Mouse (Mus musculus): ENCODE measurements around the gene Bicra. TPM values are rescaled to one million over a fixed set of nuclear protein-coding genes. Genes with fewer than 3 reads are reported as not detected.

The Bicra gene
- total and polyA plus RNA-seq, 2 experiments from 2014 or later: 4.1 to 7.0 TPM

DNA sequence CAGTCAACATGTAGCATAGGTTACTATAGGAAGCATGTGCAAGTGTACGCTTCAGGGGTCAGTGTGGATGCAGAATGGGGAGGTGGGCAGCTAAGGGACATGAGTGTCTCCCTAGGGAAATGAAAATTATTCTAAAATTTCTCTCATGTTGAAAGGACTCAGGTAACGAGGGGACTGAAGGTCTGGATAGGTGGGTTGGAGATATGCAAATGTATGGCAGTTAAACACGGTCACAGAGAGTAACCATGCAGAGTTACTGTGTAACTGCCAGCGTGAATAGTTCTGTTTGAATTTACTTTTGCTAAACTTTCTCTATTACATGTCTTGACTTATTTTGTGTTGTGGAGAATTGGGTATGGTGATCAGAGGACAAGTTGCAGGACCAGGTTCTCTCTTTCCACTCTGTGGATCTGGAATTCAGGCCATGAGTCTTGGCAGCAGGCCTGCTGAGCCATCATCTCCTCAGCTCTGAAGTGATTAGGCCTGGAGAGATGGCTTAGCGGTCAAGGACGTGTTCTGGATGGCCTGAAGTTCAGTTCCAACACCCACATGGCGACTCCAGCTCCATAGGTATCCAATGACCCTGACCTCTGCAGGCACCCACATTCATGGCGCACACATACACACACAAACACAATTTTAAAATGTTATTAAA is 33.1 kb downstream of the Bicra start:
- no peak for ATAC-seq (ENCODE audit: low FRiP score)
- H3K27ac ChIP-seq (ENCODE audit: low read depth, low read length): no peak overlapping the region
- H3K9ac ChIP-seq (replicated peaks; ENCODE audit: low read length, poor library complexity, severe bottlenecking): no peak overlapping the region
- no peak overlapping the region for H3K4me2 ChIP-seq (ENCODE audit: low read depth, low read length, poor library complexity, severe bottlenecking)
- DNase-seq (ENCODE audit: low spot score): no peak
- no peak for TF ChIP-seq CTCF (IDR thresholded peaks at IDR 0.05)
- no peaks in the 10 kb centered on the region for H3K36me3 ChIP-seq (ENCODE audit: insufficient read depth, low read length)
- H3K9me3 ChIP-seq (ENCODE audit: low read length): no peaks in the 10 kb centered on the region
- 87% methylated on average over 8 of the region's 8 CpGs for WGBS
- no peaks in the 10 kb centered on the region for H3K27me3 ChIP-seq (ENCODE audit: insufficient read depth, low read length)
- H3K4me3 ChIP-seq (ENCODE audit: low read depth, low read length): no peak overlapping the region
- H3K4me1 ChIP-seq (ENCODE audit: insufficient read depth, low read length): no peaks in the 10 kb centered on the region

DNA sequence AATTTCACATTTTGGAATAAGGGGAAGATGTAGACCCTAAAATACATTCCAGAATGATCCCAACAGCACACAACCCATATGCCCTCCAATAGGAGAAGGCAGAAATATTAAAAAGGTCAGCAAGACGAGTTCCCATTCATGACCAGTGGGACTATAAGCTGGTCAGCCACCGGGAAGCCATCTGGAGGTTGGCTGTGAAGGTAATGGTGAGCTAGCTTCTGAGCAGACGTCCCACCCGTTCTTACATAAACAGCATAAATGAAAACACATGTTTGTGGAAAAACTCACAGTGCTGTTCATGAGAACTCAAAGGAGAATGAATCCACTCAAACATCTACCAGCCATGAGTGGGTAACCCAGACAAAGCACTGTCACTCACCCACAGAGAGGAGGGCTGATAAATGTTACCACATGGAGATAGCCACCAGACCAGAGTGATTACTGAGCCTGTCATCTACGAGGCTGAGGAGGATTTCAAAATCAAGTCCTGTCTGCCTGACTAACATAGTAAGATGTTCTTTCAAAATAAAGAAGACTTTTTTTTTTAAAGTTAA is 33.9 kb downstream of the Bicra start:
- no peaks in the 10 kb centered on the region for H3K27me3 ChIP-seq (ENCODE audit: insufficient read depth, low read length)
- ATAC-seq (ENCODE audit: low FRiP score) (no peak), DNase-seq (ENCODE audit: low spot score) (no peak)
- no peaks in the 10 kb centered on the region for H3K4me1 ChIP-seq (ENCODE audit: insufficient read depth, low read length)
- no peak overlapping the region for H3K9ac ChIP-seq (replicated peaks; ENCODE audit: low read length, poor library complexity, severe bottlenecking)
- 87% methylated on average over 5 of the region's 5 CpGs for WGBS
- no peaks in the 10 kb centered on the region for H3K36me3 ChIP-seq (ENCODE audit: insufficient read depth, low read length)
- H3K27ac ChIP-seq (ENCODE audit: low read depth, low read length): no peak overlapping the region
- H3K4me3 ChIP-seq (ENCODE audit: low read depth, low read length): no peak overlapping the region
- H3K4me2 ChIP-seq (ENCODE audit: low read depth, low read length, poor library complexity, severe bottlenecking): no peak overlapping the region
- H3K9me3 ChIP-seq (ENCODE audit: low read length): no peaks in the 10 kb centered on the region
- no peak for TF ChIP-seq CTCF (IDR thresholded peaks at IDR 0.05)

DNA sequence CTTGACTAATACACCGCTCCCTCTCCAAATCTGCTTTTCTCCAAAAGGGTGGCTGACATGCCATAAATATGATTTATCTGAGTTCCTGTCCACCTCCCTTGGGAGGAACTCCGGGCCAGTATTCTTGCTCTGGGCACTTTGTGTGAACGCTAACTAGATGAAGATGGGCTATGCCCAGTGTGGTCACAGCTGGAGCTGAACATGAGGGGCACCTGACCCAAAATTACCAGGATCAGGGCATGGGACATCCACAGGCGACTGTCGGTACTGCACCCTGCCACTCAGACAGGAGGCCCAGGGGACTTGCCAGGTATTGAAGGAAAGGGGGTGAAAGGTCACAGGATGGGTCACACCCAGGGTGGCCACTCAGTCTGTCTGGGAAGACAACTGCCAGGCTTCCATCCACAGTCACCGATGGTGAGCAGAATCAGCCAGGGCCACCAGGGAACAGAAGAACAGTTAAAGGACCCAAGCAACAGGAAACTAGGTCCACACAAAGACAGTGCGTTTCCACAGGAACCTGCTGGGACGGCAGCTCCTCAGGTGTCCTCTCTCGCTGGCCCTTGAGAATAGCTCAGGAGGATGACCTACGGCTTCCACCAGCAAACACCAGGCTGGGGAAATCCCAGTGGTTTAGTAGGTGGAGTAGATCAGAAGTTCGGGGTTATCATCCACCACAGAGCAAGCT is 35.0 kb downstream of the Bicra start:
- Histone ChIP-seq H3K9ac (replicated peaks; ENCODE audit: low read length, poor library complexity, severe bottlenecking) (no peak overlapping the region), H3K4me2 (ENCODE audit: low read depth, low read length, poor library complexity, severe bottlenecking) (no peak overlapping the region), H3K4me1 (ENCODE audit: insufficient read depth, low read length) (no peaks in the 10 kb centered on the region), H3K9me3 (ENCODE audit: low read length) (no peaks in the 10 kb centered on the region), H3K36me3 (ENCODE audit: insufficient read depth, low read length) (no peaks in the 10 kb centered on the region), H3K4me3 (ENCODE audit: low read depth, low read length) (no peak overlapping the region), H3K27ac (ENCODE audit: low read depth, low read length) (no peak overlapping the region), H3K27me3 (ENCODE audit: insufficient read depth, low read length) (no peaks in the 10 kb centered on the region)
- DNase-seq (ENCODE audit: low spot score): no peak
- whole genome bisulfite sequencing: 79% methylated on average over 11 of the region's 11 CpGs
- peak; percentile 57 for TF ChIP-seq CTCF (IDR thresholded peaks at IDR 0.05)
- ATAC-seq (ENCODE audit: low FRiP score): peak; percentile 26; the same call in 1 of the 2 replicates

DNA sequence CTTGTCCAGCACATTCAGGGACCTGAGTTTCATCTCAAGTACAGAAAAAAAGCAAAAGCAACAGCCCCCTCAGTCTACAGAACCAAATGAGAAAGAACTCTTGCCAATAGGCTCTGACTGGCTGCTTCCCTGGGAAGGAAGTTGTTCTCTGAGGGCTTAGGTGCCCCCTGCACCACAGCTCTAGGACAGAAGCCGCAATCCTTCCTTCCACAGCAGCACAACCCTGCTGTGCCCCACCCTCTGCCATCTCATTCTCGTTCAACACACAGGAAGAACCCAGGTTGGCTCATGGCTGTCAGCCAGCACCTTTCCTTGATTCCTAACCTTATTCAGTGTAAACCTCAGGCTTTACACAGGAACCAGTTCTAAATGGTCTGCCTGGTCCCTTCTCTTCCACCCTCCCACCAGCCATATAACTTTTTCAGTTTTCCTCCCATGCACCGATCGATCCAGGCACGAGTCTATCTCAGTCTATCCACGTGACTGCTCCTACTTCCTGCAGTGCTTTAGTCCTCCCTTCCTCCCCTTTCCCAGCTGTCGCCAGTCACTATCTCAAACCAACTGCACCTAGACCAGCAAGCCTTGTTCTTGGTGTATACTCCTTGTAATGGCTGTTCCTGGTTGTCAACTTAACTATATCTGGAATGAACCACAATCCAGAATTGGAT is 36.2 kb downstream of the Bicra start:
- no peaks in the 10 kb centered on the region for H3K4me1 ChIP-seq (ENCODE audit: insufficient read depth, low read length)
- no peak overlapping the region for H3K27ac ChIP-seq (ENCODE audit: low read depth, low read length)
- no peaks in the 10 kb centered on the region for H3K9me3 ChIP-seq (ENCODE audit: low read length)
- no peak overlapping the region for H3K4me2 ChIP-seq (ENCODE audit: low read depth, low read length, poor library complexity, severe bottlenecking)
- 89% methylated on average over 7 of the region's 7 CpGs for WGBS
- ATAC-seq (ENCODE audit: low FRiP score) (no peak), DNase-seq (ENCODE audit: low spot score) (no peak)
- H3K27me3 ChIP-seq (ENCODE audit: insufficient read depth, low read length): no peaks in the 10 kb centered on the region
- no peaks in the 10 kb centered on the region for H3K36me3 ChIP-seq (ENCODE audit: insufficient read depth, low read length)
- TF ChIP-seq CTCF (IDR thresholded peaks at IDR 0.05): no peak
- no peak overlapping the region for H3K4me3 ChIP-seq (ENCODE audit: low read depth, low read length)
- no peak overlapping the region for H3K9ac ChIP-seq (replicated peaks; ENCODE audit: low read length, poor library complexity, severe bottlenecking)

DNA sequence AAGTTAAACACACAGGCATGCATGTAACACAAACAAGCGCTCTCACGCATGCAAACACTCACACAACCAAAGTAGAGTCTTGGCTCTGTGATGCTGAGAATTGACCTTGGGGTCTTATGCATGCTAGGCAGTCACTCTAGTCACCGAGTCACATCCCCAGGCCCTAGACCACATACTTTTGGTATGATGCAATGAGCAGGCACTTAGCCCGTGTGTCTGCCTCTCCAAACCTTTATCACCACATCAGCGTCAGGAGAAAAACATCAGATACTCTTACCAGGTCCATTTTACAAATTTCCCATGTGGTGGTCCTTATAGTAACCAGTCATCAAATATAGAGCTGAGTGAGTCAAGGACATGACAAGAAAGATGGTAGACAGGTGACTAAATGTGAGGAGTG is 37.1 kb downstream of the Bicra start:
- WGBS: 72% methylated on average over 5 of the region's 5 CpGs
- H3K4me2 ChIP-seq (ENCODE audit: low read depth, low read length, poor library complexity, severe bottlenecking): no peak overlapping the region
- no peak overlapping the region for H3K9ac ChIP-seq (replicated peaks; ENCODE audit: low read length, poor library complexity, severe bottlenecking)
- TF ChIP-seq CTCF (IDR thresholded peaks at IDR 0.05): no peak
- no peak overlapping the region for H3K27ac ChIP-seq (ENCODE audit: low read depth, low read length)
- DNase-seq (ENCODE audit: low spot score): no peak
- no peak overlapping the region for H3K4me3 ChIP-seq (ENCODE audit: low read depth, low read length)
- H3K27me3 ChIP-seq (ENCODE audit: insufficient read depth, low read length): no peaks in the 10 kb centered on the region
- H3K9me3 ChIP-seq (ENCODE audit: low read length): no peaks in the 10 kb centered on the region
- H3K36me3 ChIP-seq (ENCODE audit: insufficient read depth, low read length): no peaks in the 10 kb centered on the region
- no peak for ATAC-seq (ENCODE audit: low FRiP score)
- H3K4me1 ChIP-seq (ENCODE audit: insufficient read depth, low read length): no peaks in the 10 kb centered on the region

DNA sequence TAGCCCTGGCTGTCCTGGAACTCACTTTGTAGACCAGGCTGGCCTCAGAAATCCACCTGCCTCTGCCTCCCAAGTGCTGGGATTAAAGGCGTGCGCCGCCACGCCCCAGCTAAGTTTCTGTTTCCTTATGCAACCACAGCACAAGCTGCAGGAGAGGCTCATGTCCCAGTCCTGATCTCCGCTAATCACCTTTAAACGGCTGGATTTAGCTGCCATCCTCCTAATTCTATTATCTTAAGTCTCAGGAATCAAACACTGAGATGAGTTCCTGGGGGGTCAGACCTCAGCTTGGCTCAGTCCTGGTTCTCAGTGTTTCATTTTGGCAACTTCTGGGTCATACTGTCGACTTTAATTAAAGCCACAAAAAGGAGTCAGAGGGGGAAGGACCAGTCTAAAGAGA is 38.1 kb downstream of the Bicra start:
- 77% methylated on average over 7 of the region's 7 CpGs for WGBS
- no peaks in the 10 kb centered on the region for H3K27me3 ChIP-seq (ENCODE audit: insufficient read depth, low read length)
- ATAC-seq (ENCODE audit: low FRiP score): no peak

More for the DNA sequence above, 38.1 kb downstream of the Bicra start:
- no peak for DNase-seq (ENCODE audit: low spot score)
- H3K9me3 ChIP-seq (ENCODE audit: low read length): no peaks in the 10 kb centered on the region
- no peaks in the 10 kb centered on the region for H3K36me3 ChIP-seq (ENCODE audit: insufficient read depth, low read length)
- no peak for TF ChIP-seq CTCF (IDR thresholded peaks at IDR 0.05)
- H3K4me1 ChIP-seq (ENCODE audit: insufficient read depth, low read length): no peaks in the 10 kb centered on the region
- H3K4me2 ChIP-seq (ENCODE audit: low read depth, low read length, poor library complexity, severe bottlenecking): no peak overlapping the region
- no peak overlapping the region for H3K27ac ChIP-seq (ENCODE audit: low read depth, low read length)
- H3K9ac ChIP-seq (replicated peaks; ENCODE audit: low read length, poor library complexity, severe bottlenecking): no peak overlapping the region
- no peak overlapping the region for H3K4me3 ChIP-seq (ENCODE audit: low read depth, low read length)

Measured in midbrain, postnatal 0 days (tissue).